ENCODE assay signal across 31 mouse cellular contexts in the genomic region with DNA sequence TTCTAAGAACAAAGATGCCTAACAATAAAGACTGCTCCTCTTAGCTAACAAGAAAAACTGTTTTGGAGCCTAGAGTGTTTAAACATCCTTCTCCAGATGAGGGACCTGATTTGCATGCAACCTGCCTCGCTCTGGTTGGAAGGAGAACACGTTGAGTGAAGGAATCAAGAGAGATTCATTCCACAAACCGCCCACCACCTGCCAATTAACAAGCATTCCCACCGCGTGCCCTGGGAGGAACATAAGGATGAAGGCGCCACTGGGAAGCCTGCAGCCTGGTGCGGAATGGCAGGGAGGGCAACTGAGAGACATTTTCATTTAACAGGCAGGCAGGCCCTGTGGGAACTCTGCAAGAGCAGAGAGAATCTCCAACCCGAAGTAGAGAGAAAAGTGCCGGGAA.
A peak's percentile ranks its signal among the peaks of the same experiment; 100 is the strongest.
DNase-seq lines count a peak whose midpoint lies in the region; ATAC-seq lines count a peak whose summit lies in the region.
"Had no signal": no experiment of that assay in that cellular context is flagged by ENCODE, and none has a peak within 500 bp of the region (broad histone marks: within the 10 kb centered on the region; RNA-seq: fewer than 3 reads in every experiment).

No protein-coding gene starts in this region.

- no peak overlapping the region for H3K27ac ChIP-seq in forebrain, embryonic 14.5 days (ENCODE audit: low read depth, low read length)
- H3K27ac ChIP-seq in forebrain, embryonic 10.5 days: no peak overlapping the region
- H3K27ac ChIP-seq: forebrain, embryonic 15.5 days; hindbrain, embryonic 15.5 days; kidney, embryonic 15.5 days; left cerebral cortex, adult 2 months; limb, embryonic 12.5 days; lung, embryonic 15.5 days; midbrain, embryonic 10.5 days; stomach, postnatal 0 days had no signal

- intact Hi-C loops in left cerebral cortex, postnatal 14 days (cut with DNase I): no loop called here
- intact Hi-C loops in left cerebral cortex, postnatal 36 days (cut with DNase I): no loop called here

- no peaks in the 10 kb centered on the region for H3K4me1 ChIP-seq in forebrain, embryonic 14.5 days (ENCODE audit: control insufficient read depth, insufficient read depth, low read length)
- H3K4me1 ChIP-seq in forebrain, embryonic 10.5 days: no peaks in the 10 kb centered on the region
- H3K4me1 ChIP-seq: forebrain, embryonic 15.5 days; hindbrain, embryonic 15.5 days; kidney, embryonic 15.5 days; lung, embryonic 15.5 days; midbrain, embryonic 10.5 days had no signal

- peak; percentile 22 for DNase-seq in forebrain, embryonic 14.5 days (ENCODE audit: low spot score)
- DNase-seq in forebrain, embryonic 10.5 days (ENCODE audit: extremely low spot score, low spot score): no peak
- peak; percentile 7 to 10 for DNase-seq in layer of hippocampus, adult 8-10 months (ENCODE audit: low spot score in 2 of 2)
- DNase-seq in layer of hippocampus, adult 11-12 months (ENCODE audit: low spot score): no peak
- DNase-seq in left cerebral cortex, postnatal 14 days (ENCODE audit: low spot score in 2 of 2): peak; percentile 15 to 17
- no peak for DNase-seq in left cerebral cortex, postnatal 36 days (ENCODE audit: low spot score in 2 of 2)
- DNase-seq in right cerebral cortex, adult 18-20 months: peak; percentile 21
- no peak for DNase-seq in right cerebral cortex, postnatal 25 days
- DNase-seq: adrenal gland, adult 2 months; adrenal gland, postnatal 36 days; cerebellum, adult 9-10 months; cerebellum, postnatal 36 days; gastrocnemius, postnatal 25 days; heart, adult 18-20 months; heart, postnatal 4 days; kidney, adult 18-20 months; kidney, postnatal 25 days; thymus, adult 18-20 months; thymus, postnatal 25 days had no signal

- 50% methylated on average over 9 of the region's 9 CpGs for WGBS in forebrain, embryonic 14.5 days
- 89% methylated on average over 9 of the region's 9 CpGs for WGBS in forebrain, embryonic 10.5 days

- no peaks in the 10 kb centered on the region for H3K36me3 ChIP-seq in forebrain, embryonic 14.5 days (ENCODE audit: control insufficient read depth, insufficient read depth, low read length)
- no peaks in the 10 kb centered on the region for H3K36me3 ChIP-seq in forebrain, embryonic 10.5 days (replicated peaks)
- H3K36me3 ChIP-seq: forebrain, embryonic 15.5 days; hindbrain, embryonic 15.5 days; kidney, embryonic 15.5 days; limb, embryonic 12.5 days; lung, embryonic 15.5 days; midbrain, embryonic 10.5 days had no signal

- no peak for ATAC-seq in forebrain, embryonic 14.5 days
- ATAC-seq: activated CD4-positive, CD25-positive, alpha-beta regulatory T cell, adult 4 months; forebrain, embryonic 15.5 days had no signal

- H3K4me2 ChIP-seq in forebrain, embryonic 14.5 days (ENCODE audit: low read length): no peak overlapping the region
- H3K4me2 ChIP-seq: forebrain, embryonic 15.5 days; heart, embryonic 11.5 days; hindbrain, embryonic 15.5 days; kidney, embryonic 15.5 days; limb, embryonic 12.5 days; liver, embryonic 11.5 days; lung, embryonic 15.5 days had no signal

- no peaks in the 10 kb centered on the region for H3K27me3 ChIP-seq in forebrain, embryonic 14.5 days (replicated peaks; ENCODE audit: control insufficient read depth, insufficient read depth, low read length)
- no peaks in the 10 kb centered on the region for H3K27me3 ChIP-seq in forebrain, embryonic 10.5 days (ENCODE audit: poor library complexity, severe bottlenecking)
- H3K27me3 ChIP-seq: CH12.LX; forebrain, embryonic 15.5 days; hindbrain, embryonic 15.5 days; lung, embryonic 15.5 days had no signal

- no peaks in the 10 kb centered on the region for H3K9me3 ChIP-seq in forebrain, embryonic 14.5 days (replicated peaks; ENCODE audit: control insufficient read depth, low read length)
- H3K9me3 ChIP-seq in forebrain, embryonic 10.5 days: peaks cover 5% of the 10 kb centered on the region; the same call in 1 of the 2 replicates
- H3K9me3 ChIP-seq: forebrain, embryonic 15.5 days; hindbrain, embryonic 15.5 days; kidney, embryonic 15.5 days; limb, embryonic 12.5 days; lung, embryonic 15.5 days; midbrain, embryonic 10.5 days had no signal

- no peak overlapping the region for H3K9ac ChIP-seq in forebrain, embryonic 14.5 days (ENCODE audit: low read length)
- H3K9ac ChIP-seq: forebrain, embryonic 15.5 days; hindbrain, embryonic 15.5 days; kidney, embryonic 15.5 days; limb, embryonic 12.5 days; lung, embryonic 15.5 days had no signal

- no peak overlapping the region for H3K4me3 ChIP-seq in forebrain, embryonic 14.5 days (ENCODE audit: low read depth, low read length)
- H3K4me3 ChIP-seq in forebrain, embryonic 10.5 days: no peak overlapping the region
- H3K4me3 ChIP-seq: forebrain, embryonic 15.5 days; hindbrain, embryonic 15.5 days; kidney, embryonic 15.5 days; left cerebral cortex, adult 2 months; limb, embryonic 12.5 days; lung, embryonic 15.5 days; midbrain, embryonic 10.5 days had no signal

Comparison
In these comparisons a context has a peak if more than half of its experiments do, and no peak if none do; other contexts are left out.
1. DNase-seq: peak in forebrain, embryonic 14.5 days (single experiment), layer of hippocampus, adult 8-10 months (2 of 2), left cerebral cortex, postnatal 14 days (2 of 2) and right cerebral cortex, adult 18-20 months (single experiment); none in forebrain, embryonic 10.5 days (single experiment), layer of hippocampus, adult 11-12 months (single experiment), left cerebral cortex, postnatal 36 days (0 of 2) and right cerebral cortex, postnatal 25 days (single experiment).